Mouse (Mus musculus) Muller cell, postnatal 12 days (primary cell): ENCODE results near the gene Fbxl22.

Experiments
- DNase-seq: peaks from one replicate; pipeline ENCODE4 v3.0.0-alpha.2; 2015; ENCODE audit errors: inconsistent ontology term

Fbxl22 gene

DNA sequence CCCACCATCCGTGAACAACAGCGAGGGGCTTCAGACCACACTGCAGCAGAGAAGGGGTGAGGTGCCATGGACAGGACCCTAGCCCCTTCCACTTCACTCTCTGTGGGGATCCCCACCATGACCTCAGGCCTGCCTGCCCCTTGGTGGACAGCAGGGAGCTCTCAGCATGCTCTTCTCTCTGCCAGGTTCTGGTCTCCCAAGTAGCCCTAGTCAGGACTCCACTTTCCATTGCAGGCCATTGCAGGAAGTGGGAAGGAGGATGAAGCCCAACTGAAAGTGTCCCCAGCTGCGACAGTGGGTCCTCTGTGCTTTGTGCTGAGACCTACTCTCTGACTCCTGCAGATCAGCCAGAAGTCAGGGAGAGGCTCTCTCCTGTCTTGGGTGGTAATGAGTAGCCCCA lies 6.7 kb downstream of the Fbxl22 start:
- no peak for DNase-seq

DNA sequence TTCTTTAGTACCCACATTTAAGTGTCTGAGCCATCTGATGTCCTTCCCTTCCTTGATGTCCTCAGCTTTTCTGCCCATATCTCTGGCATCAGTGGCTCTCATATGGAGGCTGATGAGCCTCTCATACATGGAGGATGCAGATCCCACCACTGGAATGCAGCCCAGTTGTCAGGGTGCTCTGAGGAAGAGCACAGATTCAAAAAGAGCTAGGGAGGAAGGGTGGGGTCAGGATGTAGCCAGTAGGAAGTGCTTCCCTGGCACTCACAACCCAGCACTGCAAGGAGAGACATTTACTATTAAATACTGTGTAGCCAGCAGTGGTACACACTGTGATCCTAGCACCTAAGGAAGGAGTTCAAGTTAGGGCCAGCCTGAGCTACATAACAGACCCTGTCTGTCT lies 8.0 kb downstream of the Fbxl22 start:
- DNase-seq = no peak

DNA sequence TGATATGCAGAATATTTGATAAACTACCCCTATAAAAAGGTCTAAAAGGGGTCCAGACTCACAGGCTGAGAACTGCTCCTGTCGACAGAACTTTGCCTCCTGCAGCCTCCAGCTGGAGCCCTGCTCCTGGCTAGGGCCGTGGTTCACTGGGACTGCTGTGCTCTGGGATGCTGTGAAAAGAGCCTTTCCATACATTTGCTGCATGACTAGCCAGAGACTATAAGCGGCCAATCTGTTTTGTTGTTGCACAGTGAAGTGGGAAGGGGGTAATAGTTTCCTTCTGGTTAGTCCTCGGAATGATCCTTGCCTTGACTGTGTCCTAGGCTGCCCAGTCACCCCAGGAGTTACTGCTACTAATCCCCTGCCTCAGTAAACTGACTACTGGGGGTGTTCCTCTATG lies 8.4 kb downstream of the Fbxl22 start:
- peak; percentile 83 for DNase-seq

DNA sequence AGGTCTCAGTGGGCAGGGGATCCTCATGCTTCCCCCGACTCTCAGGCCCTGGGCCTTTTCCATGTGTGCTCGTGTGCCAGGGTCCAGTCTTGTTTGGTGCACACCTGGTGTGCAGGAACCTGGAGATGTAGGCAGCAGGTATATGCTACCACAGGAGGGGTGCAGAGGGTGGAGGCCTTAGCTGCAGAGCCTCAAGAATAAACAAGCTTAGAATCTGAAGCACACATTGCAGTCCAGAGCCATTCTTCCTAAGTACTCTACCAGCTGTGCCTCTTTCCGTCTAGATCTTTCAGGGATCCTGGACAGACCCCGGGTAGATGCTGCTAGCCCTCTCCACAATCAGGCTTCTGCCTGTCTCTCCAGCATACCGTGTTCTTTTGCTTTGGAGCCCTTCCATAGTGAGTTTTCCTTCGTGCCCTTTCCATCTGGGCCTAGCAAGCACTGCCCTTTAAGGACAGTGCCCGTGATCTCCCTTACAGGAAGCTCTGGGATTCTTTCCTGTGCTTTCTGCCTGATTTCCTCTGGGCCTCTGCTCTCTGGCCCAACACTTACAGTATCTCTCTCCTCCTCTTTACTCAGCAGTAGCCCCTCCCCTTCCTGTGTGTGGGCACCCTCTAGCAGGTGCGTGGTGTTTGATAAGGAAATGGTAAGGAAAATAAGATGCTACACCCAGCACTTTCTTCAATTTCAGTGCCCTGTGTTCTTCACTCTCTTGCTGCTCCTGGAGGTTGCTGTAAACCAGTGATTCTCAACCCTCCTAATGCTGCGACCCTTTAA lies 9.1 kb downstream of the Fbxl22 start:
- no peak for DNase-seq

DNA sequence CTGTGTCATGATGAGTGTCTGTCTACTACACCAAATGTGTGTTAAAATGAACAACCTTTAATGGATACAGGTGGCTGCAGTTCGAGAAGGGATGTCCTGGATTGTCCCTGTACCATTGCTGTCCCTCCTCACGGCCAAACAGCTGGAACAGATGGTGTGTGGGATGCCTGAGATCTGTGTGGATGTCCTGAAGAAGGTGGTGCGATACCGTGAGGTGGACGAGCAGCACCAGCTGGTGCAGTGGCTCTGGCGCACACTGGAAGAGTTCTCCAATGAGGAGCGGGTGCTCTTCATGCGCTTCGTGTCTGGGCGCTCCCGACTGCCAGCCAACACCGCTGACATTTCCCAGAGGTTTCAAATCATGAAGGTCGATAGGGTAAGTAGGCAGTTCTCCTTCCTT lies 9.9 kb downstream of the Fbxl22 start:
- no peak for DNase-seq

DNA sequence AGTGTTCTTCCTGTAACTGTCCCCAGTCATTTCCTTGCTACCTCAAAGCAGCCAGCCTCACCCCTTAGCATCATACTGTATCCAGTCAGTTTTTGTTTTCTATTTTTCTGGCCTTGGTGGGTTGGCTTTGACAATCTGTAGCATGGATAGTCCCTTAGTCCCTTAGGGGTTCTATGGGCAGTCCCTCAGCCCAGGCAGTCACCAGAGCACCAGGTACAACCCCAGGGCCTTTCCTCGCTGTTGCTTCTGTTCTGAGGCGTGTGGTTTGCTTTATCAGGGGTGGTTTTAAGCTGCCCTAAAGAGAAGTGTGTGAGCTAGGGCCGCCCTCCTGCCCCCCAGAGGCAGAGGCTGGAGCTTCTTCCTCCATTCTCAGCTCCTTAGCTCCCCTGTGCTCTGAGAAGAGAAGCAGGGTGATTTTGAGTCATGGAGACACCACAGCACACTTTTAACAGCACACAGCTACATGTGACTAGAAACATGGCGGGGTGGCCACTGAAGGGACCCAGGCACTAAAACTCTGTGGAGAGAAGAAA lies 10.4 kb downstream of the Fbxl22 start:
- no peak for DNase-seq

DNA sequence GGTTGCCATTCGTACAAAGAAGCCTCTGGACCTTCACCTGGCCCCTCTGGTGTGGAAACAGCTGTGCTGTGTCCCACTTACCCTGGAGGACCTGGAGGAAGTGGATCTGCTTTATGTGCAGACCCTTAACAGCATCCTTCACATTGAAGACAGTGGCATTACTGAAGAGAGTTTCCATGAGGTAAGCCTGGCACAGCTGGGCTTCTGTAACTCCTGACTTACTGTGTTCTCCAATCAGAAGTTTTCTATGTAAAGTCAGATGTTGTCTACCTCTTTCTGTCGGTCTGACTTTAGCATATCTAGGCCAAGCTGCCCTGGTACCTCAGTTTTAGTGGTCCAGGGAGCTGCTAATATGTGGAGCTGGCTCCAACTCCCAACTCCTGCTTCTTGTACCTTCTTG lies 13.1 kb downstream of the Fbxl22 start:
- DNase-seq = no peak

DNA sequence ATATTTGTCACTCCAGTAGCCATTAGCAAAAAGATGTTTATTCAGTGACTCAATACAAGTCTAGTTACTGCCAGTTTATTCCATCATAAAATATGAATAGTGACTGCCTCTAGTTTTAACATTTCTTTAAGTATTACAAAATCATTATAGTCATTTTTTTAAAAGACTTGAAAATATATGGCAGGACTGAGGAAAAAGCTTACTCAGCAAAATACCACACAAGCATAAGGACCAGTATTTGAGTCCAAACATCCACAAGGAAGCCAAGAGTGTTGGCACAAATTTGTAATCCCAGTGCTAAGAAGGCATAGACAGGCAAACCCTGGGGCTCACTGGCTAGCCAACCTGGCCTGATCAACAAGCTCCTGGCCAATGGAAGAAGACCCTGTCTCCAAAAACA lies 20.4 kb downstream of the Fbxl22 start:
- no peak for DNase-seq

DNA sequence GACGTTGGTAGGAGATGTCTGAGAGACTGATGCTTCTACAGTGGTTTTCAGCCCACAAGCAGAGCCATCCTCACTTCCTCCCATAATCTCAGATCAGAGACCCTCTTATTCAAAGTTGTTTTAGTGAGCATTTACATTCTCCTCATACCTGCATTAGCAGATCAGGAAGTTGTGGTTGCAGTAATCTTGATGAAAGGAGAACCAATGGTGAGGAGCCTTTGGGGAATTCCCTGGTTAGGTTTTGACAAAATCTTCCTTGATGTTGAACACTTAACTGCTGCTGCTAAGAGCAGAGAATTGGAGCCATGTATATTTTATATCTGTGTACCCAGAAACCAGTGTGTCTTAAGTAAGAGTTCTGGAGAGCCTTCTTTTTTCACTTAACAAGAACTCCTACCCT lies 22.0 kb downstream of the Fbxl22 start:
- no peak for DNase-seq

DNA sequence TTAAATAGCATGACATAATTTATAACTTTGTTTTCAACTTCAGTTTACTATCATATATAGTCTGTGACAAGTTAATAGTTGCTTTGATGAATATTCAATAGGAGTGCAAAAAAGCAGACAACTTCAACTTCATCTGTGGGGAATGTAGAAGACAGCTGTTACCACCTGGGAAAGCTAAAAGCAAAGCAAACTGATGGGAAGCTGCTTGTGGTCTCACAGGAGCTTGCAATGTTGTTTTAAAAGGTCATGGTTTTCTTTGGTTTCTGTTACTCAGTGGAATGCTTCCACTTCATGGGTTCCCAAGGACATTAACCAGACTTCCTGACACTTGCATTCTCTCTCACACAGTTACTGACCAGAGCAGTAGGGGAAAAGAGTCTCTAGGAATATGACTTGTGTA lies 25.6 kb downstream of the Fbxl22 start:
- no peak for DNase-seq

DNA sequence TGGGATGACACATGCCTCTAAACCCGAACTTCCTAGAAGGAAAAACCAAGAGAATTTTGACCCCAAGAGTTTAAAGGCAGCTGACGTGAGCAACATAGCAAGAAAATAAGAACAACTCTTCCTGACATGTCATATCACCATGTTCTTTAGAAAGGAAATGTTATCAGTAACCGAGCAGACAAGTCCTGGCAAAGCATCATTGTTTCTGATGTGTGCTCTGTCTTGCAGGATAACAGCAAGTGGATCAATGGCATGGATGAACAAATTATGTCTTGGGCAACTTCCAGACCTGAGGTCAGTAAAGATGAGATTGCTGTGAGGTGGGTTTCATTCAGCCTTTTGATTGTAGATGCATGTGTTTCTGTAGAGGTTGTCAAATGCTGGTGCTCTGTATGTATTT lies 31.0 kb downstream of the Fbxl22 start:
- no peak for DNase-seq

DNA sequence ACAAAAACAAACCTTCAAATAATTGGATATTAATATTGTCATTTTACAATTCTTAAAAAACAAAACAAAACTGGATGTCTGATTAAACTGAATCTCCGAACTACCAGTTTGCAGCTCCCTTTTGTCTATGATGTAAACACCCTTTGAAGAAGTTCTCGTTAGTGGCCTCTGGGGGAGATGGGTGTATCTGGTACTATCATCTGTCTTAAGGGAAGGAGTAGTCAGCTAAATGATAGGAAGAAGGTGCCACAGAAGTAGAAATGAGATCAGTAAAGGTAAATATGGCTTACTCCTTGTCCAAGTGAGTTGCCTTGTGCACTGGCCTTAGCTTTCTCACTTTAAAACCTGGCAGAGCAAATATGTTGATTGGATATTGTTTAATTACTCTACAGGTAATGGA lies 36.6 kb downstream of the Fbxl22 start:
- no peak for DNase-seq

DNA sequence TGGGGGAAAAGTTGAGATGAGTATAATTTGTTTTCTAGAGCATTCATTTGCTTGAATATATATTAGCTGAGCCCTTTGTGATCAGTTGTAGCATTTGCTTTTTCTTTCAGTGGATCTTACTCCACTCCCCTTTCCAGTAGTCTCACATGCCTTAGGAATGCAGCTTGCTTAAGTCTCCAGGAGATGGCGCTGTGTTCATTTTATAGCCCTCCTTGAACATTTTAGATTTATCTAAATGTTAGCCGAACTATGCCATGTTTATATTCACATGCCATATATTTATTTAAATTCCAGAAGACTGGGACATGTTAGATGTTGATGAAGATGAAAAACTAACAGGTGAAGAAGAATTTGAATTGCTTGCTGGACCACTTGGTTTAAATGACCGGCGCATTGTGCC lies 49.3 kb downstream of the Fbxl22 start:
- no peak for DNase-seq
